Mouse (Mus musculus): ENCODE measurements around the gene Abhd2. TPM values are rescaled to one million over a fixed set of nuclear protein-coding genes. Genes with fewer than 3 reads are reported as not detected.
"Not testable (repeated sequence)": the region's sequence is repeated elsewhere in the genome, so short reads cannot be mapped to it uniquely, and the experiment has no call there.

Gene Abhd2
- polyA plus RNA-seq, 3 experiments from 2014 or later, result 16.0 to 35.6 (median 29.9) TPM

DNA sequence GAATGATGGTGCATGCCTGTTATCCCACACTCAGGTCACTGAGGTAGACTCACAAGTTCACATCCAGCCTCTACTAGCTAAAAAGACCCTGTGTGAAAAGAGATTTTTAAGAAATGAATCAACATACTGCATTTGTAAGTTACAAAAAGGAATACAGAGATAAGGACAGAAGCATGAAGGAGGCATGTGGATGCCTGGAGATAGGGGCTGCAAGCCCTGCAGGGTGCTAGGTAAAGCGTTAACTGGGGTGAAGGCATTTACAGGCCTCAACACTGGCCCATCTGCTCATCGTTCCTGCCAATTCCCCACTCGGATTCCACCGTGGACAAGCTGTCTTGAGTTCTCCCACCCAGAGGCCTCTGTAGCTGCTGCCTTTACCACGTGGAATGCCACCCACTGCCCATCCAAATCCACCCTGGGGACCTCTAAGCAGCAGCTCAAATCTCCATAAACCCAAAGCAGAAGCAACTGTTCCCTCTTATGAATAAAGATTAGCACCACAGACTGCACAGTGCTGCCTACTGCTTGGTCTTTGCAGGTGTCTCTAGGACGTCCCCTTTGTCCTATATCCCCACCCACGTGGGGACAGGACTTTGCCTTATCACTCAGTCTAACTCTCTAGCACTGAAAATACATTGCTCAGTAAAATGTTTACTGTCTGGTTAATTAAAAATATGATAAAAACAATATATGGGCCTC lies 5.2 kb upstream of the Abhd2 start:
- ATAC-seq, result no peak

DNA sequence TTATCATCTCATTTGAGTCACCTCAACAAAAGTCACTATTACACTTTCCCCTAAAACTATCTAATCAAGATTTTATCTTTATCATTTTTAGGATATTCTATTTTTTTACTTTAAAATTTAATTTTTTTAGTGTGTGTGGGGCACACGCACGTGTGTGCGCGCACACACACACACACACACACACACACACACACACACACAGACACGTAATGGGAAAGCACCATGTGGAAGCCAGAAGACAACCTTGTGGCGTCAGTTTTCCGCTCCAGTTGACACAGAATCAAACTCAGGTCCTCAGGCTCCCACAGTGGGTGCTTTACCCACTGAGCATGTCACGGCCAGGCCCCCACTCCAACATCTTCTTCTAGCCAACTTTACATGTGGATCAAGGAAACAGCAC lies 4.1 kb upstream of the Abhd2 start:
- no peak for ATAC-seq

DNA sequence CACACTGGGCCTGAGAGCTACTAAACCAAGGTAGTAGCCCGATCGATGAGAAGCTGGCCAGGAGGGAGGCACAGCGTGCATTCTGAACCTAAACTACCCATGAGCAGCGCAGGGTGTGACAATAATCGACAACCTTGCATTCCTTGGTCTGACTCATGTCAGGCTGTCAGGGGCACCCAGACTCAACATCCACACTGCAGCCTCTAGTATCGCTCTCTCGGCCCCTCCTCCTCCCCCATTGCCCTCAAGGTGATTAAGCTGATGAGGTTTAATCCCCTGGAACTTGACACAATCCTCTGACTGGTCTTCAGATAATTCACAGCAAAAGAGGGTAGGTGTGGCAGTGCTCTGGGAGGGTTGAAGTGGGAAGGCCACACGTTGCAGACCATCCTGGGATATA lies 3.6 kb upstream of the Abhd2 start:
- ATAC-seq, result no peak

DNA sequence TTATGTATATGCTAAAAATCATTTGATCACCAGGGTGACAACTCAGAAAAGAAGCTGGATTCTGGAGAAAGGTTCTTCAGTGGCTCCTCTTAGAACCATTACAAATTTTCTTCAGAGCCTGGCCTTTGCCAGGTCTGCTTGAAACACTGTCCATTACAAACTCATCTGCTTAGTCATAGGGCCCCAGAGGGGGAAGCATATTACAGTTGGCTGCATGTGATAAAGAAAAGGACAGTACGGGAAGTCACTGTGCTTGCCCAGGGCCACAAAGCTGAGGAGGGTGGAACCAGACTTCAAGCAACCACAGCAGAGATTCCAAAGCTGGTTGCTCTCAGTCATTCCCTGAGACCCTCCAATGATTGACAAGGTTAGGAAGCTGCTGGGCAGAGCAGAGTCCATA lies 3.1 kb upstream of the Abhd2 start:
- ATAC-seq, result no peak

DNA sequence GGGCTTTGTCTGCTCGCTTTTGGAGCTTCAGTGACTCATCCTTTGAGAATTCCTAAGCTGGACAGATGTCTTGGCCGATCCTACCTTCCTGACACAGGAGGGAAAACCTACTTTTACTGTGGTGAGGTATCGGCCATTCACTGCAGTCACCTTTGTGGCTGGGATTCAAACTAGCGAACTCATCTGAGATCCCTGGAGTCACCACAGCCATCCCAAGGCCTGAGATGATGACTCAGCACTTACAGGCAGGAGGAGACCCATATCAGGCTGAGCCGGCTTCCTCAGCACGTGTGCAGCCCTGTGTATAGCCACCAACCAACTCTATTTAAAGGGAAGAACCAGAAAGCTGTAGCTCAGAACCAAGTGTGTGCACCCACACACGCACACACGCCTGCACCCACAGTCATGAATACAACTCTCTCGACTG lies 2.0 kb upstream of the Abhd2 start:
- no peak for ATAC-seq

DNA sequence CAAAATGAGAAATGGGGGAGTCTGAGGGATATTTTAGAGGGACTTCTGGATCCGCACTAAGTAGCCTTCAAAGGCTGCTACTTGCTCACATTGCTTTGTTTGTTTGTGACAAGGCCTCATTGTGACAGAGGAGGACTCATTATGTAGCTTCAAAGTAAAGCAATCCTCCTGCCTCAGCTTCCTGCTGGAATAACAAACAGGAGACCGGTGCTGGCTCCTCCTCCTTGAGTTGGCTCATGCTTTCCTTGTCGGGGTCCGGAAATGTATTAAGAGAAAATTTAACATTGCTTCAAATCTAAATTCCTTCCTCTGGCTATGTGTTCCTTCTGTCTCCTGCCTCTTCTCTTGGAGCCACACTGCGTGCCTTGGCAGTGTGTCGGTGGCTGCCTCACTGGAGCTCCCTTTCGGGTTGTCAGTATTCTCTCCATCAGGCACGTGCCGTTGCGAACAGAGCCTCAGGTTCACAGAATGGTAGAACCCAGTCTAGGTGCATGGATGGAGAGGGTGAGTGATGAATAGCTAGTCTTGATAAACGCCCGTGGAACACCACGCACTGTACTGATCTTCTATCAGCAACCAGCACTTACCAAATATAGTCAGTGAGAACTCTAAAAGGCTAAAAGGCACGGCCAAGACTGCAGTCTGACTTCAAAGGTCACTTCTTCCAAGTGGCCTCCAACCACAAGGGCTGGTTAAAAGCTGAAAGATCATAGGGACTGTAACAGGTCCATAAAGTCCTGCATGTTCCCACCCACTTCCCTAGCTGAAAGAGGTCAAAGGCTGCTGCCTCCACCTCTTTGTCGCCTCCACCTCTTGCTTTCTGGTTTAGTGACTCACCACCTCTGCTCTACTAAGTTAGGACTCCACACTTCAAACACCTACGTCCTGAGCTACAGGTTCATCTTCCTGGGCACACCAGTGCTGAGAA lies 874 bp upstream of the Abhd2 start:
- peak; percentile 38 for ATAC-seq

DNA sequence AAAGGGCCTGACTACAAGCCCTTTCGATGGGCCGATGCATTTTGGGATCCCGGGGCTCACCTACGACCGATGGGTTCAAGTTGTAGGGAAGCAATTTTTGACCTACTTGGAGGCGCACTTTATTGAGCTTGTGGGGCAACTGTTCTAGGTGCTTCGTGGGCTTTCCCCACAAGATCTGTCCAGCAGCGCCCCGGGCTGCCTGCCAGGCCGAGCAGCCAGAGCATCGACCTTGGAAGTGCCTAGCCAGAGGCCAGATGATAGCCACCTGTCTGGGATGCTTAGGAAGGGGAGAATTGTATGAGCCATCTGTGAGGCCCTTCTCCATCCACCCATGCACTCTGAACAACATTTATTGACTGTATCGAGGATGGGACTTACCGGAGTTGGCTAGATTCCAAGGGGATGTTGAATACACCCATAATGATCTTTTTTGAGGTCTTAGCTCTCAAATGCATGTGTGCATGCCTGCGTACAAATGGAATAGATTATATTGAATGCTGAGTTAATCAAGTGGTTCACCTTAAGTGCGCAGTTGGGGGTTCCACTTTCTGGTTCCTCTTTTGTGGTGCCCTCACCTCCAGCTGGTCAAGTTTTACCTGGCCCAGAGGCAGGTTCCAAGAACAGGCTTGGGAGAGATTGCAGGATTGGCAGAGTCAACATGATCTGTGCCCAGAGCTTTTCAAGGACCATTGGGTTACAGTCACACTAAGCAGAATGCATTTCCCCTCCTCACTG lies 906 bp downstream of the Abhd2 start:
- no peak for ATAC-seq

DNA sequence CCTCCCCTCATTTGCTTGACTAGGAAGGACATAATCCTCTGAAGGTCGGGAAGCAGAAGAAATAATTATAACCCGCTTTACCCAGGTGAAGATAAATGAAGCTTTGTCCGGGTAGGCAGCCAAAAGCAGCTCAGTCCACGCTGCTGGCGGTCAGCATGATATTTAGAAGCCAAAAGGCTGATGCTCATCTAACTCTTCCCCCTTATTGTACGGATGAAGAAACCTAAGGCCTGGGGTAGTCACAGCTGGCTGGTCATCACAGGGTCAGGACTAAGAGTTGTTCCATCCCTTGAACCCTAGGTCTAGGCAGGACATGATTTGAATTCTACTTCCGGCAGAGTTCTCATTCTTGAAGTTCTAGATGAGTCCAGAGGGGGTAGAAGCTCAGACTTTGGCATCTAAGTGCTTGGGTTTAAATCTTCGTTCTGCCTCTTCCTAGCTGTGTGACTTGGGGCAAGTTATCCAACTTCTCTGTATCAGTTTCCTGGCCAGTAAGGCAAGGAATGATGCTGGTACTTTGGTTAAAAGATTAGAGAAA lies 1.5 kb downstream of the Abhd2 start:
- no peak for ATAC-seq

DNA sequence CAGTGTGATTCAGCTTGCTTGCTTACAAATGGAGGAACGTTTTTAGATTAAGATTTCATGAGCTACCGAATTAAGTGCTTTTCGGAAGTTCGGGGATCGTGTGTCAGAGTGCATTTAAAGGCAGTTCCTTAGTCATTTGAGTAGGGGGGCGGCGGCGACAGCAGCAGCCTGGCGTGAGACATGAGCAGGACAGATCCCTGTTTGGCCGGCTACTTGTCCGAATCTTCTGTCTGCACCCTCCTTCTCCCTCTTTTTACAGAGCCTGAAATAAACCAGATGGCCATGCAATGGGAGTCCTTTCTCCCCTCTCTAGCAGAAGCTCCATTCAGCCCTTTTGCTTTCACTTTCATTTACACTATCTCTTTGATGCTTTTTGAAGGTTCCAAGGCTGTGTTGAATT lies 2.3 kb downstream of the Abhd2 start:
- ATAC-seq, result peak; percentile 33

DNA sequence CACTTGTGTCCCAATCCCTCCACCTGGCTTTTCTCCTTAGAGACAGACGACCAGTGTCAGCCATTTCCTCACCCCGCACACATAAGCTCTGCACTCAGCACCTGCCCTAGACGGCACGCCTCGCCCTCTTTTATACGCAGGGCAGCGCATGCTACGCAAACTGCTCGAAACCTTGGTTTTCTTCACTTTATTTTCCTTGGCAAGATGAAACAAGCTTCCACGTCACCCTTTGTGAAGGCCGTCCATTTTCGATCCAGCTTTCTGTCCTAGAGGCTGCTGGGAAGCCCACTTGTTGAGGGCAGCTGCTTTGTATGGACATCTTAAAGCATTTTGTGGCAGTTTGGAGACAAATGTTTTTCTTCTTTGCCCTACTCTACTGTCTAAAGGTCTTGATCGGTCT lies 5.4 kb downstream of the Abhd2 start:
- no peak for ATAC-seq

DNA sequence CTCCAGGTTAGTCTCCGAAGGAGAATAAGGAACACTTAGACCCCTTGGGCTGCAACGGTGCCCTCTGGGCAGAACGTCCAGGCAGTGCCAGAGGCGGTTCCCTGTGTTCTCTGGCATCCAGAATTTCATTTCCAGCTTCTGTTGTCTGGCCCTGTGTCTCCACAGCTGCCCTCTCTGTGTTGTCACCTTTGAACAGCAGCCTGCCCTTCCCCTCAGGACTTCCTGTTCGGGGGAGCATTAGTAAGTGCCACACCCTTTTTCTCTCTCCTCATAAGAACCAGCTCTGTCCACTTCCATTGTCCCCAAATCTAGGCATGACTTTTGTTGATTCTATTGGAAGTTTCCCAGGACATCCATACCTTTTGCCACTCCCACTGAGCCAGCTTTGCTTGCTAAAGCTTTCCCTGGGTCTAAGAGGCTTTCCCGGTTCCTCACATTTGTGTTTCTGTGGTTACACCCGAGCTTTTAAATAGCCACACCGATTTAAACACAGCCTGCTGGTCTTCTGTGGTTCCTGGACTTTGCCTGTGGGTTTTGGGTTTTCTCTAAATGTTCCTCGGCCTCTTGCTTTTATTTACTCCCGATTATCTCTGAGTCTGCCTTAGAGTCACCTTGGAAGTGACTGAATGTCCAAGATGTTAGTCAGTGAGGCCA lies 6.5 kb downstream of the Abhd2 start:
- ATAC-seq, result no peak

DNA sequence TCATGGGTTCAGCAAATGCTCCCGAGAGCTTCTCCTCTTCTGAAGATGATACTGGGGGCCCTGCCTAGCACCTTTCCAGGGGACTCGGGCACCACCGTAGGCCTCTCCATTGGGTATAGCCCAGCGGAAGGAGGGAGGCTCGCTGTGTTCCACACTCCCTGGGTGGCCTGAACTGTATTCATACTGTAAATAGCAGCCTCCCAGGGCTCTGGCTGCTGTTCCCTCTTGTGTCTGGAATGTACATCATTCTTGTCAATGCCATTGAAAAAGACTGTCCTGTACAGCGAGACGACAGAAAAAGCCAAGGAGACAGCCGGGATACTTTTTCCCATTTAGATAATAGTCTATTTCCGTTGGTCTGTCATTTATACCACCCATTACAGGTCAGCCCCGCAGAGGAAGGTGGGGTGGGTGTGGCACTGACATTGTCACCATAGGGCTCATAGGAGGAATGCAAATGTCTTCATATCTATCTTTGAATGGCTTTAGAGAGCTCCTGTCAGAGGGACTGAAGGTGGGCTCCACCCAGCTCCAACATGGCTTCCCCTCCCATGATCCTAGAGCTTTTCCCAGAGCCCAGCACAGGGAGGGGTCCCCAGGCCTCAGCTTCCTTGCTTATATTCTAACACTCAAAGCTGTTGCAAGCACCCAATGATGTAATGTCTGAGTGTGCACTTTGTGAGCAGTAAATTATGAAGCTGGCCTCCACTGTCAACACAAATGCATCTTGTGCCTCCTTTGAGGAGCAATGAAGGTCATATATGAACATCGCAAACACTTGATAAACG lies 10.1 kb downstream of the Abhd2 start:
- no peak for ATAC-seq

DNA sequence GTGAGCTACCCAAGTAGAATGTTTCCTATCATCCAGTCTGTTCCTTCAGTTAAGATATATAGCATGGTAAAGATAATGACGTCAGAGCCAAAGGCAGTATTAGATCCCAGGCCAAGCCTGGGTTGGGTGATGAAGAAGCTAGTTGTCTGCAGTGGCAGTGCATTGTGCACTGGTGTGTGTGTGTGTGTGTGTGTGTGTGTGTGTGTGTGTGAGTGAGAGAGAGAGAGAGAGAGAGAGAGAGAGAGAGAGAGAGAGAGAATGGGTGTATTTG lies 10.6 kb downstream of the Abhd2 start:
- not testable (repeated sequence) for ATAC-seq

DNA sequence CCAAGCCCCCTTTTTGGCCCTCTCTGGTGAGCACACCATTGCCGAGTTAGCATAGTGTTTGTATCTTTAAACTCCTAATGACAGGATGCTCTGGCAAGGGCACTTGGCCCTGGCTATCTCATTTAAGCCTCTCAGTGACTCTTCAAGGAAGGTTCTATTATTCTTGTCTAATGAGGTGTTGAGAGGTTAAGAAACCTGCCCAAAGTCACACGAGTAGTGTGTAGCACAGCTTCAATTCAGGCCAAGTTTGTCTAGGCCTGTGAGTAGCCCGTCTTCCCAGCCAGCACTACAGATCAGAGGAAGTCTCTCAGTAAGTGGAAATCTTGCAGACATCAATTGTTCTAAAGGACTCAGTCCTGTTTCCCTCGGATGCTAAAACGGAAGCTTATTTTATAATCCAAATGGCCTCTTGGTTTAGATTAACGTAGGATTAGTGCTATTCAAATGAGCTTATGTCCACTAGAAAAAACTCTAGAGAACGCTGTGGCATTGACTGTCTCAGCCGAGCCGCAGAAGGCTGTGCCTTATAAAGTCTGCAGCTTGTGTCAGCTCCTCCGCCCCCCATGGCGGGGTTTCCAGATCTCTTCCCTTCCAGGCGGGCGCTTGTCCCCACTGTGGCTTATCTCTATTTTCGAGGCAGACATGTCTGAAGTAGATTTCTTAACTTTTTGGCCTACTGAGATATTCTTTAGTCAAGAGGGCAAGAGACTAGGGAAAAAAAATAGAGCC lies 11.3 kb downstream of the Abhd2 start:
- ATAC-seq, result no peak

DNA sequence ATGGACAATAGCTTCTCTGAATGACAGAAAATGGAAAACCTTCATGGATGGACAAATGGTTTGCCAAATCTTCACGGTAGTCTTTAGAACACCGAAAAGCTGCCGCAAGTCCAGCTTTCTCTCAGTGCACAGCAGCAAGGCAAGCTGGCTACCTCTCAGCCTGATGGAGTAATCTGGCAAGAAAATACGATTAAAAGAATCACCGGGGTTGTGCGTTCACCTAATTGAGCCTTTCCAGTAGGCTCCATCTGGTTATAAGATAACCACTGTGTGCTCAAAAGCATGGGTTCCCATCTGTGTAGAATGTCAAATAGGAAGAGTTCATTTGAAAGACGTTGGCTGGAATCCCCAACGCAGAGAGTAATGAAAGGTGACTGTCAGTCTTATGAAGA lies 11.9 kb downstream of the Abhd2 start:
- ATAC-seq, result no peak

DNA sequence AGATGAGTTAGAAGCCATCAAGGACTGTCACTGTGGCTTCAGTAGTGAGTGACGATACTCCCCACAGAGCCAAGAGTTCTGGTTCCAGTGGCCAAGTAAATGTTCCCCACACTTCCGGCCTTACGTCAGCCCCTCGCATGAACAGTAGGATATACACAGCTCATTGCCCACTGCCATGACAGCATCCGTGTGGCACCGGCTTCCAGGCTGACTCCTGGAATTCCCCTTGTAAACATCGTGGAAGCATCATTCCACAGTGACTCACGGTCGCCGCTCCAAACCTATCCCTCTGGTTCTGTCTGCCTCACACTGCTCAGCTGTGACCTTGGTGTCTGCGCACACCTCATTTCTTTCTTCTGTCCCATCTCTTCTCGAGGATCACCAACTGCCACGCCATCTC lies 12.4 kb downstream of the Abhd2 start:
- ATAC-seq, result no peak

DNA sequence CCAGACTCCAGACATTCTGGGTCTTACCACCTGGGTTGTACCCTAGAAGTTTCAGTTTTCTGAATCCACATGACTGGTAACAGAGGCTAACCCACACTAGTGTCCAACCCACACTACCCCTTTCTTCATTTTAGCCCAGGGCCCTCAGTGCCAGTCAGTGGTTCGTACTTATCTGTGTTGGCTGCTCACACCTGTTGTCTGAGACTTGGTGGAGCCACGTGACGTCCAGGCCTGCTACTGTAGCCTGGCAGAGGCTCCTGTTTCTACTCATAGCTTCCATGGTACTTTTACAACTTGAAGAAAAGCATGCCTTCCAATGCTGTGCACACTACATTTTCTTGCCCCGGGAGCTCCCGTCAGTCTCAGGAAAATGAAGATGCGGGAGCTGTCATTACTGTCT lies 14.2 kb downstream of the Abhd2 start:
- ATAC-seq, result no peak

DNA sequence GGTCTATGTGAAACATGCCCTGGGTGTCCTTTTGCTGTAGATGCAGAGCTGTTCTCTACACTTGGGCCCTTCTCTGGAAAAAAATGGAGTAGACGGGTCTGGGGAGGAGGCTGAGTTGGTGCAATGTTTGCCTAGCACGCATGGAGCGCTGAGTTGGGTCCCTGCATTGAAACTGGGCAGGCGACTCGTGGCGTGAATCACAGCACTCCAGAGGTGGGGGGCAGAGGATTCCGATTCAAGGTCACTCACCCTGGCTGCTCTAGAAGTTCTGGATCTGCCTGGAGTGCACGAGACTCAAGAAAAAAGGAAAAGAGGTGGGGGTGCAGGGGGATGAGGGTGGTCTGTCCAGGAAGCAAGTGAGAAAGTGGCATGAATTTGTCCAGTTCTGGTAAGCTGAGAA lies 14.9 kb downstream of the Abhd2 start:
- no peak for ATAC-seq

DNA sequence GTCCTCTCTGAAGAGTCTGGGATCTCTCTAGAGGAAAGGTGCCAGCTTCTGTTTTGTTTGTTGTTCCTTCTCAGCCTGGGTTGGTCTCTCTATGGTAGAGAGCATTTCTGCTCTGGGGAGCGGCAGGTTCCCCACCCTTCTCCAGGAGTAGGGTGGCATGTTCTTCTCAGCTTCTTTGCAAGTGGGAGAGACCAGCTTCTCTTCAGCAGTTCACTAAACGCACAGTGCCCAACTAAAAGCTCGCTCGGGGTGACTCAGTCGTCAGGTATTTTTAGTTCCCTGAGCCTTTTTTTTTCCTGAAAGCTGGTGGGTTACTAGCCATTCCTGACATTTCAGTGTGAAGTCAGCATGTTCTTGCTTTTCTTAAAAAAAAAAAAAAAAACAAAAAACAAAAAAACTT lies 15.4 kb downstream of the Abhd2 start:
- no peak for ATAC-seq

DNA sequence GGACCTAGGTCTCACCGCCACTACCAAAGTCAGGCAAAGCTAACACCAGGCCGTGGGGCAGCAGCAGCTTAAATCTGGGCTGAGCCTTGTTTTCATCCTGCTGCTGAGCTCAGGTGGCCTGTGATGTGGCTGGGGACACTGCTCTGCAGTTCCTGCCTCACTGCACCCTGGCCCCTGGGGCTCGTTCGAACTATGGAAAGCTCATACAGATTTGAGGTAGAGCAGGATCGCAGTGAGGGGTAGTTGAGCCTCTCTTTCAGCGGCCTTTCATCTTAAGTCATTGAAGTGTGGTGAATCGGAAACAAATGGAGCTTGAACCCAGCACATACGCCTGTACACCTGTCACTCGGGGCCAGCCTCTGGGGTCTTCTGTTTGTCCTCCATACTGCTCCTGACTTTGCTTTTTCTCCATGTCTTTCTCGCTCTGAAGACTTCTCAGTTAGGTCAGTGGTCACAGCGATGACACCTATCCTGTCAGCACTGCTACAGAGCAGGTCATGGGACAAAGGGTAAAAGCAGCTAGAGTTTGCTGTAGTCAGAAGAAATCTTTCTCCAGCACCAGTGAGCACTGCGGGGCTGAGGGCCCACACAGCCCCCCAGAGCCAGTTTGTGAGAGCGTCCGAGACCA lies 20.7 kb downstream of the Abhd2 start:
- no peak for ATAC-seq

DNA sequence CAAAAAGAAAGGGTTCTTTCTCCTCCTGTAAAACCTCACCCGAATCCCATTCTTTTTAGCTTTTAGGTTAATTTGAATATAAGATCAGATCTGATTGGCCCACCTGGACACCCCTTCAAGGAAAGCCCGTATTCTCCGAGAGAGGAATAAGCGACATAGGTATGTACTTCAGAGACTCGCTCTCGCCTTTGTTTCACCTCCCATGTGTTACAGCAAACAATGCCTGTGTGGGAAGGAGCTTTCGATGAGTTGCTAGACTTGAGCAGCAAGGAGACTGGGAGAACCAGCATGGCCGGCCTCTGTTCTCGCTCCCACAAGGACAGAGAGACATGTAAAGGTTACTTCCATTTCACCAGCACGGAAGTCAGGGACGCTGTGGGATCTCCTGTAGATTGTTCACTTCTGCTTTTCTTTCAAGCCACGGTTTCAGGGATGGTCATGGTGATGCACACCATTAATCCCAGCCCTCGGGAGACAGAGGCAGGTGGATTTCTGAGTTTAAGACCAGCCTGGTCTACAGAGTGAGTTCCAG lies 21.5 kb downstream of the Abhd2 start:
- ATAC-seq, result no peak

All from inflammation-experienced regulatory T-cells, adult 6 months (primary cell).